Mouse (Mus musculus): Measurements from ENCODE around the gene Spred2. TPM values are rescaled to one million over a fixed set of nuclear protein-coding genes. Genes with fewer than 3 reads are reported as not detected.

Gene Spred2
- total RNA-seq (2022), result 10 to 100 TPM; 79.4 to 96.5 (median 88.6) TPM

- DNase-seq (ENCODE audit: low spot score in 2 of 2), result peak; percentile 86 to 91
Observed at GRCm38 (mm10) chr11:19923888-19924756, at the start of gene Spred2. Spred2 (plus strand) TSS chr11:19924375.

GRCm38 (mm10) chr11:19875551-19875950, 48.6 kb upstream of the Spred2 start:
- no peak for DNase-seq (ENCODE audit: low spot score in 2 of 2)

GRCm38 (mm10) chr11:19875964-19876363, 48.2 kb upstream of the Spred2 start:
- DNase-seq (ENCODE audit: low spot score in 2 of 2), result no peak

GRCm38 (mm10) chr11:19877239-19877915, 46.8 kb upstream of the Spred2 start:
- DNase-seq (ENCODE audit: low spot score in 2 of 2), result no peak

- no peak for DNase-seq (ENCODE audit: low spot score in 2 of 2)
Observed at GRCm38 (mm10) chr11:19881342-19881741, 42.8 kb upstream of the Spred2 start.

GRCm38 (mm10) chr11:19890700-19891406, 33.3 kb upstream of the Spred2 start:
- DNase-seq (ENCODE audit: low spot score in 2 of 2), result no peak

GRCm38 (mm10) chr11:19893233-19893632, 30.9 kb upstream of the Spred2 start:
- no peak for DNase-seq (ENCODE audit: low spot score in 2 of 2)

- peak; percentile 88 for DNase-seq (ENCODE audit: low spot score in 2 of 2)
Observed at GRCm38 (mm10) chr11:19899621-19900020, 24.6 kb upstream of the Spred2 start.

- no peak for DNase-seq (ENCODE audit: low spot score in 2 of 2)
Observed at GRCm38 (mm10) chr11:19900712-19901111, 23.5 kb upstream of the Spred2 start.

- no peak for DNase-seq (ENCODE audit: low spot score in 2 of 2)
Observed at GRCm38 (mm10) chr11:19911216-19911615, 13.0 kb upstream of the Spred2 start.

- DNase-seq (ENCODE audit: low spot score in 2 of 2), result no peak
Observed at GRCm38 (mm10) chr11:19912179-19912578, 12.0 kb upstream of the Spred2 start.

- DNase-seq (ENCODE audit: low spot score in 2 of 2), result no peak
Observed at GRCm38 (mm10) chr11:19912661-19913060, 11.5 kb upstream of the Spred2 start.

GRCm38 (mm10) chr11:19913761-19914160, 10.4 kb upstream of the Spred2 start:
- no peak for DNase-seq (ENCODE audit: low spot score in 2 of 2)

- no peak for DNase-seq (ENCODE audit: low spot score in 2 of 2)
Observed at GRCm38 (mm10) chr11:19917381-19918245, 6.6 kb upstream of the Spred2 start.

GRCm38 (mm10) chr11:19918246-19918540, 6.0 kb upstream of the Spred2 start:
- DNase-seq (ENCODE audit: low spot score in 2 of 2), result no peak

GRCm38 (mm10) chr11:19919460-19919784, 4.8 kb upstream of the Spred2 start:
- no peak for DNase-seq (ENCODE audit: low spot score in 2 of 2)

- peak; percentile 74 to 83 for DNase-seq (ENCODE audit: low spot score in 2 of 2)
Observed at GRCm38 (mm10) chr11:19919785-19920671, 4.1 kb upstream of the Spred2 start.

- DNase-seq (ENCODE audit: low spot score in 2 of 2), result no peak
Observed at GRCm38 (mm10) chr11:19921723-19922122, 2.5 kb upstream of the Spred2 start.

- DNase-seq (ENCODE audit: low spot score in 2 of 2), result no peak
Observed at GRCm38 (mm10) chr11:19922208-19922607, 2.0 kb upstream of the Spred2 start.

GRCm38 (mm10) chr11:19924757-19925148, 578 bp downstream of the Spred2 start:
- no peak for DNase-seq (ENCODE audit: low spot score in 2 of 2)

Data from layer of hippocampus, adult 8-10 months (tissue).